Mouse (Mus musculus) ES-E14 (cell line): ENCODE measurements around the gene Ppm1n. TPM values are rescaled to one million over a fixed set of nuclear protein-coding genes. Genes with fewer than 3 reads are reported as not detected.
A peak's percentile ranks its signal among the peaks of the same experiment; 100 is the strongest.

Experiments
- DNase-seq: peaks from one replicate; pipeline ENCODE4 v3.0.0-alpha.2; 2013; ENCODE audit warnings: low read depth, low spot score
- H3K27ac ChIP-seq: 2 replicates; pipeline ENCODE4 v1.5.1; 2012; ENCODE audit warnings: low read depth, mild to moderate bottlenecking, low read length, moderate library complexity, mixed read lengths; ENCODE audit not compliant: poor library complexity, insufficient read depth, severe bottlenecking
- H3K36me3 ChIP-seq: 2 replicates; pipeline ENCODE4 v1.6.1; 2012; ENCODE audit warnings: mild to moderate bottlenecking, low read length, moderate library complexity, mixed read lengths; ENCODE audit not compliant: control insufficient read depth, poor library complexity, insufficient read depth, severe bottlenecking
- H3K4me1 ChIP-seq, 2 experiments: fragments of 150-350 bp in 1 of 2; sonication (generic) in 1 of 2; 2 replicates each; pipeline ENCODE4 v1.6.1; 2012; ENCODE audit warnings: low read length in 2 of 2, mild to moderate bottlenecking in 1 of 2, mixed read lengths in 1 of 2; ENCODE audit not compliant: control insufficient read depth in 2 of 2, insufficient read depth in 2 of 2, poor library complexity in 1 of 2
- H3K4me3 ChIP-seq, 2 experiments: fragments of 150-350 bp in 1 of 2; sonication (generic) in 1 of 2; 2 replicates each; pipeline ENCODE4 v1.5.1; 2012; ENCODE audit warnings: low read length in 2 of 2, low read depth in 1 of 2, mild to moderate bottlenecking in 1 of 2, mixed read lengths in 1 of 2; ENCODE audit not compliant: insufficient read depth in 1 of 2, poor library complexity in 1 of 2, severe bottlenecking in 1 of 2
- H3K9ac ChIP-seq: 2 replicates; pipeline ENCODE4 v1.6.1; 2012; ENCODE audit warnings: low read depth, mild to moderate bottlenecking, low read length, mixed read lengths; ENCODE audit not compliant: poor library complexity, insufficient read depth, severe bottlenecking
- H3K9me3 ChIP-seq: fragments of 150-350 bp; sonication (generic); 2 replicates; pipeline ENCODE4 v1.6.1; 2012; ENCODE audit warnings: low read depth, mild to moderate bottlenecking, low read length; ENCODE audit not compliant: control insufficient read depth, insufficient read depth
- CHD2 ChIP-seq: IDR thresholded peaks from 2 replicates; pipeline ENCODE4 v1.6.1; 2014; ENCODE audit warnings: mild to moderate bottlenecking, low read depth, low read length, inconsistent platforms
- HCFC1 ChIP-seq: IDR thresholded peaks from 2 replicates; pipeline ENCODE4 v1.6.1; 2012; ENCODE audit warnings: low read length, inconsistent platforms, borderline replicate concordance; ENCODE audit not compliant: insufficient read depth
- MAFK ChIP-seq: IDR thresholded peaks from 2 replicates; pipeline ENCODE4 v1.6.1; 2014; ENCODE audit warnings: mild to moderate bottlenecking, low read depth, low read length, inconsistent platforms; ENCODE audit not compliant: insufficient read depth
- ZC3H11A ChIP-seq: IDR thresholded peaks from 2 replicates; pipeline ENCODE4 v1.6.1; 2012; ENCODE audit warnings: low read depth, mild to moderate bottlenecking, inconsistent platforms, low read length, borderline replicate concordance
- ZNF384 ChIP-seq: IDR thresholded peaks from 2 replicates; pipeline ENCODE4 v1.6.1; 2012; ENCODE audit warnings: low read depth, low read length, inconsistent platforms
- in situ Hi-C, 2 experiments: fragments of 600-800 bp; cut with MboI; formaldehyde crosslinking; loops; one replicate each; pipeline ENCODE4 v1.15.1; 2025; ENCODE audit warnings: low sequenced_read_pairs in 2 of 2, inconsistent platforms in 1 of 2; ENCODE audit not compliant: unreplicated experiment in 2 of 2
- total RNA-seq: library from RNA; depleted of rRNA; stranded (reverse); fragments of 300-350 nt; gene quantifications from 2 replicates; pipeline ENCODE4 v1.2.3, GENCODE M21; 2012; rRNA removed

Ppm1n gene
- 2.9 and 9.7 TPM in 2 replicates for total RNA-seq

GRCm38 (mm10) chr7:19279581-19280114 is at the start of gene Ppm1n:
TSS of gene Ppm1n (minus strand) at chr7:19280064.
- in situ Hi-C loops: loop anchor here in 1 of 2 experiments (5.0 kb wide), 1 partner anchor 97 kb away; no protein-coding TSS in a partner anchor
- peak within 1 kb of the TSS; percentile 20; the same call in 1 of the 2 replicates for H3K27ac ChIP-seq
- H3K9ac ChIP-seq: peak within 1 kb of the TSS; percentile 76
- DNase-seq: no peak
- no peaks in the 10 kb centered on the region for H3K9me3 ChIP-seq
- H3K4me1 ChIP-seq: peaks cover 0 to 6% of the 10 kb centered on the region in 2 experiments; a peak in 1 of 4 replicates
- peak within 1 kb of the TSS; percentile 75 to 81 for H3K4me3 ChIP-seq
- no peak for TF ChIP-seq ZC3H11A
- TF ChIP-seq ZNF384: no peak
- peak; percentile 31; the same call in 1 of the 2 replicates for TF ChIP-seq HCFC1
- no peak for TF ChIP-seq CHD2
- H3K36me3 ChIP-seq: no peaks in the 10 kb centered on the region

GRCm38 (mm10) chr7:19328425-19328824 is 48.6 kb upstream of the Ppm1n start:
- Histone ChIP-seq H3K9me3 (no peaks in the 10 kb centered on the region), H3K4me1 (peaks cover 2 to 10% of the 10 kb centered on the region in 2 experiments; a peak in 2 of 4 replicates), H3K36me3 (no peaks in the 10 kb centered on the region), H3K27ac (no peak overlapping the region), H3K4me3 (no peak overlapping the region), H3K9ac (no peak overlapping the region)
- in situ Hi-C loops: no loop called here
- no peak for TF ChIP-seq ZC3H11A
- no peak for TF ChIP-seq HCFC1
- TF ChIP-seq ZNF384: no peak
- TF ChIP-seq CHD2: no peak
- TF ChIP-seq MAFK: no peak
- no peak for DNase-seq

GRCm38 (mm10) chr7:19327782-19328181 is 47.9 kb upstream of the Ppm1n start:
- Histone ChIP-seq H3K4me3 (no peak overlapping the region), H3K27ac (no peak overlapping the region), H3K4me1 (peaks cover 2 to 10% of the 10 kb centered on the region in 2 experiments; a peak in 2 of 4 replicates), H3K9ac (no peak overlapping the region), H3K9me3 (no peaks in the 10 kb centered on the region), H3K36me3 (no peaks in the 10 kb centered on the region)
- no peak for TF ChIP-seq MAFK
- no peak for TF ChIP-seq ZNF384
- no peak for TF ChIP-seq CHD2
- no peak for TF ChIP-seq ZC3H11A
- no peak for TF ChIP-seq HCFC1
- in situ Hi-C loops: no loop called here
- DNase-seq: no peak

DNA sequence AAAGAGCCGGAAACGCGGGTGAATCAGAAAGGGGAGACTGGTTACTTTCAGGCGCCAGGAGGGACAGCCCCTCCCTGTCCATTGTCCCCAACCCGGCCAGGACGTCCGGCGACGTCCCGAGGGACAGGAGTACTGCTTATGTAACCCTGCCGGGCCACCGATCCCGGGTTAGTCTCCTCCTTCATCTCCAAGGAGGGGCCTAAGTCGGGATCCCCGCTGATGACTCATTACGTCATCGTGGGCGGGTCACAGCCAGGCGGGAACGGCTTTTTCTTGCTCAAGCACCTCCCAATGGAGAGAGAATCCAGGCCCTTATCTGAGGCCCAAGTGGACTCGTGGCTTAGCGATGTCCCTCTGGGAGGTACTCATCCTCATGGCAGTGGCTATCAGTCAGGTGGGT is 47.3 kb upstream of the Ppm1n start:
- TF ChIP-seq ZNF384 (no peak), MAFK (no peak), HCFC1 (no peak), CHD2 (no peak), ZC3H11A (no peak)
- H3K4me3 ChIP-seq: peak overlapping the region; percentile 4 to 44; a peak in 3 of 4 replicates
- H3K9me3 ChIP-seq: no peaks in the 10 kb centered on the region
- DNase-seq: peak; percentile 78
- no peak overlapping the region for H3K27ac ChIP-seq
- peaks cover under 1 to 10% of the 10 kb centered on the region in 2 experiments; a peak in 2 of 4 replicates for H3K4me1 ChIP-seq
- H3K9ac ChIP-seq: peak overlapping the region; percentile 33
- H3K36me3 ChIP-seq: no peaks in the 10 kb centered on the region
- in situ Hi-C loops: no loop called here
